Mouse (Mus musculus): ENCODE measurements around the gene Angptl7.

DNA sequence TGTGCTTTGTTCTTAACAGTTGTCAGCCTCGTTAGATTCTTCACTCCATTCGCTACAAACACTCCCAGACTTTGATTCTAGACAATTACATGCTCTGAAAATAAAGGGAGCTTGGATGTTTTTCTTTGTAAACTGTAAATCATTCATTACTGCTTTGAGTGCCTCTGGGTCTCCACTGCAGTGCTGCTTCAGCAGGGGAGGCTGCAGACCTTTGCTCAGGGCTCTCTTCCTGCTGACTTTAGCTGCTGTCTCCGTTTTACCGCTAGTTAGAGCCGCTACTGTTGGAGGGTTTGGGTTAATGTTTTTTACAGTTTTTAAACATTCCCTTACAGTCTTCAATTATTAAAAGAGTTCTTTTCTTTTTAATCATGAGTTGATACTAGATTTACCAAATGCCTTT is 26.8 kb downstream of the Angptl7 start:
- no peak for TF ChIP-seq CTCF (IDR thresholded peaks at IDR 0.05; ENCODE audit: insufficient read depth, low read length)
- no peak for TF ChIP-seq POLR2A (IDR thresholded peaks at IDR 0.05; ENCODE audit: borderline replicate concordance, extremely low read depth, low read depth, low read length)

Data from lung, adult 2 months (tissue).